Mouse (Mus musculus) liver, adult 2 months (tissue): ENCODE data around the gene Zfp607a. TPM values are rescaled to one million over a fixed set of nuclear protein-coding genes. Genes with fewer than 3 reads are reported as not detected.
"Not testable (repeated sequence)": the region's sequence is repeated elsewhere in the genome, so short reads cannot be mapped to it uniquely, and the experiment has no call there.

Experiments used
- DNase-seq: peaks from one replicate; pipeline ENCODE4 v3.0.0-alpha.2; 2011; ENCODE audit warnings: low read depth, low spot score; ENCODE audit errors: extremely low read depth
- H3K27ac ChIP-seq: fragments of 200-500 bp; replicated peaks from 2 replicates; pipeline ENCODE4 v1.5.1; 2012; ENCODE audit warnings: low read depth, mild to moderate bottlenecking, control low read depth, inconsistent platforms, low read length; ENCODE audit not compliant: insufficient read depth
- H3K27me3 ChIP-seq: fragments of 200-500 bp; 2 replicates; pipeline ENCODE4 v1.6.1; 2012; ENCODE audit warnings: mild to moderate bottlenecking, moderate library complexity, low read length, inconsistent platforms; ENCODE audit not compliant: control insufficient read depth, insufficient read depth
- H3K36me3 ChIP-seq: fragments of 200-500 bp; 2 replicates; pipeline ENCODE4 v1.6.1; 2012; ENCODE audit warnings: low read length, inconsistent platforms; ENCODE audit not compliant: control insufficient read depth, insufficient read depth
- H3K4me1 ChIP-seq: fragments of 200-500 bp; 2 replicates; pipeline ENCODE4 v1.6.1; 2011; ENCODE audit warnings: low read length; ENCODE audit not compliant: control insufficient read depth, insufficient read depth
- H3K4me3 ChIP-seq: fragments of 200-500 bp; 2 replicates; pipeline ENCODE4 v1.5.1; 2011; ENCODE audit warnings: low read depth, mild to moderate bottlenecking, control low read depth, low read length, moderate library complexity; ENCODE audit not compliant: insufficient read depth
- H3K79me2 ChIP-seq: fragments of 200-500 bp; 2 replicates; pipeline ENCODE4 v1.6.1; 2012; ENCODE audit warnings: inconsistent platforms, mild to moderate bottlenecking, low read length, moderate library complexity; ENCODE audit not compliant: control insufficient read depth, insufficient read depth
- H3K9ac ChIP-seq: fragments of 200-500 bp; 2 replicates; pipeline ENCODE4 v1.6.1; 2012; ENCODE audit warnings: low read depth, mild to moderate bottlenecking, control low read depth, inconsistent platforms, low read length
- CTCF ChIP-seq: fragments of 200-500 bp; IDR thresholded peaks from 2 replicates; pipeline ENCODE4 v1.5.1; 2011; ENCODE audit warnings: low read depth, low read length, control low read depth
- POLR2A ChIP-seq: fragments of 200-500 bp; IDR thresholded peaks from 2 replicates; pipeline ENCODE4 v1.6.1; 2011; ENCODE audit warnings: low read length, control low read depth; ENCODE audit not compliant: insufficient read depth; ENCODE audit errors: extremely low read depth
- WGBS: fragments of 180-500 bp; shearing (Covaris S2); methylation state at CpG from one replicate; pipeline ENCODE4 v1.1.7; 2018; 5-methylcytosine and 5-hydroxymethylcytosine counted together
- polyA plus RNA-seq: library from polyadenylated mRNA; depleted of rRNA; stranded (reverse); fragments of >200 nt; gene quantifications from 2 replicates; pipeline ENCODE4 v1.2.3, GENCODE M21; 2012
- total RNA-seq: library from RNA; depleted of rRNA; stranded (reverse); fragments of >200 nt; gene quantifications from 2 replicates; pipeline ENCODE4 v1.2.3, GENCODE M21; 2014

Gene Zfp607a
- total and polyA plus RNA-seq, 2 experiments: 0.33 to 2.6 TPM

- no peak for DNase-seq
- 0 out of 2 replicates have a peak, but pooled peaks cover 1% of the 10 kb centered on the region for H3K4me1 ChIP-seq
- no peak overlapping the region for H3K9ac ChIP-seq
- no peaks in the 10 kb centered on the region for H3K36me3 ChIP-seq
- H3K27me3 ChIP-seq: no peaks in the 10 kb centered on the region
- H3K27ac ChIP-seq: no peak overlapping the region
- WGBS: 97% methylated on average over 7 of the region's 7 CpGs
- no peak overlapping the region for H3K4me3 ChIP-seq
- no peak for TF ChIP-seq CTCF
- no peak for TF ChIP-seq POLR2A
- H3K79me2 ChIP-seq: no peaks in the 10 kb centered on the region
These were observed 17.7 kb upstream of the Zfp607a start for GRCm38 (mm10) chr7:27839596-27839995.

- Histone ChIP-seq H3K79me2 (no peaks in the 10 kb centered on the region), H3K27me3 (no peaks in the 10 kb centered on the region), H3K27ac (no peak overlapping the region), H3K4me1 (0 out of 2 replicates have a peak, but pooled peaks cover 1% of the 10 kb centered on the region), H3K9ac (no peak overlapping the region), H3K36me3 (peaks cover 2% of the 10 kb centered on the region; the same call in 1 of the 2 replicates), H3K4me3 (no peak overlapping the region)
- TF ChIP-seq CTCF (no peak), POLR2A (no peak)
- DNase-seq: no peak
- 96% methylated on average over 6 of the region's 6 CpGs for WGBS
These were observed 17.2 kb upstream of the Zfp607a start for GRCm38 (mm10) chr7:27840104-27840503.

- no peak for TF ChIP-seq POLR2A
- no peak for TF ChIP-seq CTCF
- Histone ChIP-seq H3K79me2 (no peaks in the 10 kb centered on the region), H3K4me3 (peak overlapping the region; percentile 68), H3K27ac (no peak overlapping the region), H3K27me3 (no peaks in the 10 kb centered on the region), H3K36me3 (peaks cover 4% of the 10 kb centered on the region), H3K9ac (peak overlapping the region; percentile 64), H3K4me1 (peaks cover 2% of the 10 kb centered on the region)
- DNase-seq: no peak
- WGBS: 28% methylated on average over 10 of the region's 10 CpGs
These were observed 2.2 kb downstream of the Zfp607a start for GRCm38 (mm10) chr7:27859301-27860251.

- peak; percentile 68 for DNase-seq
- WGBS: 1% methylated on average over 22 of the region's 22 CpGs
- Histone ChIP-seq H3K4me3 (peak overlapping the region; percentile 68), H3K79me2 (no peaks in the 10 kb centered on the region), H3K27me3 (no peaks in the 10 kb centered on the region), H3K27ac (peak overlapping the region; percentile 30; the same call in 1 of the 2 replicates), H3K9ac (peak overlapping the region; percentile 64), H3K4me1 (peaks cover 2% of the 10 kb centered on the region), H3K36me3 (peaks cover 4% of the 10 kb centered on the region)
- no peak for TF ChIP-seq CTCF
- no peak for TF ChIP-seq POLR2A
These were observed 3.3 kb downstream of the Zfp607a start for GRCm38 (mm10) chr7:27860396-27861235.

GRCm38 (mm10) chr7:27862578-27862977 is 5.3 kb downstream of the Zfp607a start:
- not testable (repeated sequence) for H3K27ac ChIP-seq, H3K79me2 ChIP-seq, H3K27me3 ChIP-seq, H3K9ac ChIP-seq, H3K36me3 ChIP-seq, H3K4me1 ChIP-seq, DNase-seq, H3K4me3 ChIP-seq
- WGBS: 87% methylated on average over 5 of the region's 5 CpGs
